Mouse (Mus musculus): ENCODE data around the gene Olfr652. TPM values are rescaled to one million over a fixed set of nuclear protein-coding genes. Genes with fewer than 3 reads are reported as not detected.

Olfr652 gene
- polyA plus RNA-seq, 1 experiment from 2014 or later, result 0.04 TPM

Other genes starting within 250 kb of the Olfr652 start
- gene Trim12a, start 245.4 kb upstream of the Olfr652 start, polyA plus RNA-seq (2015; fragmentation: Nextera tagmentation; extraction: Ambion mirVana), result 1.3 and 2.1 TPM in 2 replicates
- gene Trim34b, start 231.4 kb upstream of the Olfr652 start, polyA plus RNA-seq (2015; fragmentation: Nextera tagmentation; extraction: Ambion mirVana), result not detected in 2 replicates
- 1.5 and 2.0 TPM in 2 replicates for gene Trim12c, start 207.5 kb upstream of the Olfr652 start, polyA plus RNA-seq (2015; fragmentation: Nextera tagmentation; extraction: Ambion mirVana)
- 0.05 TPM in 1 of 2 replicates, not detected in the other for gene Trim30b, start 191.0 kb upstream of the Olfr652 start, polyA plus RNA-seq (2015; fragmentation: Nextera tagmentation; extraction: Ambion mirVana)
- 0.15 and 0.19 TPM in 2 replicates for gene Trim30c, start 160.1 kb upstream of the Olfr652 start, polyA plus RNA-seq (2015; fragmentation: Nextera tagmentation; extraction: Ambion mirVana)
- gene Trim30a, start 95.7 kb upstream of the Olfr652 start, polyA plus RNA-seq (2015; fragmentation: Nextera tagmentation; extraction: Ambion mirVana), result 0.80 and 0.92 TPM in 2 replicates
- 0.45 and 0.50 TPM in 2 replicates for gene Trim30d, start 53.1 kb upstream of the Olfr652 start, polyA plus RNA-seq (2015; fragmentation: Nextera tagmentation; extraction: Ambion mirVana)
- not detected in 2 replicates for gene Olfr651, start 10.8 kb upstream of the Olfr652 start, polyA plus RNA-seq (2015; fragmentation: Nextera tagmentation; extraction: Ambion mirVana)
- not detected in 2 replicates for gene Olfr653, start 16.4 kb downstream of the Olfr652 start, polyA plus RNA-seq (2015; fragmentation: Nextera tagmentation; extraction: Ambion mirVana)
- not detected in 2 replicates for gene Olfr654, start 26.1 kb downstream of the Olfr652 start, polyA plus RNA-seq (2015; fragmentation: Nextera tagmentation; extraction: Ambion mirVana)
- gene Olfr655, start 40.9 kb downstream of the Olfr652 start, polyA plus RNA-seq (2015; fragmentation: Nextera tagmentation; extraction: Ambion mirVana), result not detected in 2 replicates
- not detected in 2 replicates for gene Olfr656, start 53.1 kb downstream of the Olfr652 start, polyA plus RNA-seq (2015; fragmentation: Nextera tagmentation; extraction: Ambion mirVana)
- gene Olfr657, start 63.9 kb downstream of the Olfr652 start, polyA plus RNA-seq (2015; fragmentation: Nextera tagmentation; extraction: Ambion mirVana), result not detected in 2 replicates
- gene Olfr658, start 86.4 kb downstream of the Olfr652 start, polyA plus RNA-seq (2015; fragmentation: Nextera tagmentation; extraction: Ambion mirVana), result 0.10 and 0.11 TPM in 2 replicates
- not detected in 2 replicates for gene Olfr659, start 105.9 kb downstream of the Olfr652 start, polyA plus RNA-seq (2015; fragmentation: Nextera tagmentation; extraction: Ambion mirVana)
- gene Olfr661, start 125.6 kb downstream of the Olfr652 start, polyA plus RNA-seq (2015; fragmentation: Nextera tagmentation; extraction: Ambion mirVana), result not detected in 2 replicates
- not detected in 2 replicates for gene Usp17le, start 216.6 kb downstream of the Olfr652 start, polyA plus RNA-seq (2015; fragmentation: Nextera tagmentation; extraction: Ambion mirVana)